Mouse (Mus musculus) kidney, postnatal 4 days (tissue): ENCODE measurements around the gene Tmem42.
A peak's percentile ranks its signal among the peaks of the same experiment; 100 is the strongest.

ENCODE experiments used
- DNase-seq, 2 experiments: peaks; one replicate each; pipeline ENCODE4 v3.0.0; 2021; ENCODE audit warnings: mixed read lengths in 2 of 2

The Tmem42 gene

GRCm38 (mm10) chr9:123020995-123021631 is at the start of gene Tmem42:
Gene Tmem42, plus strand, starts transcription at chr9:123021326.
- peak; percentile 87 to 94 for DNase-seq

GRCm38 (mm10) chr9:122998406-122999192 is 22.5 kb upstream of the Tmem42 start:
- no peak for DNase-seq

GRCm38 (mm10) chr9:122999193-122999586 is 21.9 kb upstream of the Tmem42 start:
- DNase-seq = no peak

- DNase-seq = no peak
Observed at GRCm38 (mm10) chr9:123004718-123005117, 16.4 kb upstream of the Tmem42 start.

- peak in 1 of 2 experiments; percentile 16 for DNase-seq
Observed at GRCm38 (mm10) chr9:123006071-123006470, 15.1 kb upstream of the Tmem42 start.

- DNase-seq = peak in 1 of 2 experiments; percentile 2
Observed at GRCm38 (mm10) chr9:123021636-123022379, 682 bp downstream of the Tmem42 start.

GRCm38 (mm10) chr9:123024201-123024600 is 3.1 kb downstream of the Tmem42 start:
- DNase-seq = no peak

- DNase-seq = no peak
Observed at GRCm38 (mm10) chr9:123031496-123032246, 10.5 kb downstream of the Tmem42 start.

- DNase-seq = no peak
Observed at GRCm38 (mm10) chr9:123034426-123034825, 13.3 kb downstream of the Tmem42 start, which contains the start of gene Tgm4. Gene Tgm4, plus strand, starts transcription at chr9:123034726.

- DNase-seq = no peak
Observed at GRCm38 (mm10) chr9:123047665-123048064, 26.5 kb downstream of the Tmem42 start.

GRCm38 (mm10) chr9:123058724-123059292 is 37.7 kb downstream of the Tmem42 start:
- no peak for DNase-seq

- no peak for DNase-seq
Observed at GRCm38 (mm10) chr9:123060172-123060571, 39.0 kb downstream of the Tmem42 start.
